8 mouse cellular contexts compared by ENCODE assay signal in the genomic region with DNA sequence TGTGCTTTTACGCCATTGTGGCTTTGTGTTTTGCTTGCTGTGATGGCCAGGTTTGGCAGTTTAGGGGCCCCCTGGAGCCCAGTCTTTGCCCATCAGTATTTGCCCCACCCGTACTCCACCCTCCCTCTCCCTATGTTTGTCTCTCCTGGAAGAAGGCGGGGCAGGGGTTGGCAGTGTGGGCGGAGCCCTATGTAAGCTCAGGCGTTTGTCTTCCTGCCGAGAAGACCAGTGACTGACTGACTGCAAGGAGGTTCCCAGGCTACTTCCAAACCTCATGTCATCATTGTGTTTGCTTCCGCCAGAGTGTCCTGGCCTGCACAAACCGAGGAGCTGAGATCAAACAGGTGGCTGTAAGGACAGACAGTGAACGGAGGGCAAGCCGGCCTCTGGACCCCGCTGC. TPM values are rescaled to one million over a fixed set of nuclear protein-coding genes. Genes with fewer than 3 reads are reported as not detected.
DNase-seq lines count a peak whose midpoint lies in the region; ATAC-seq lines count a peak whose summit lies in the region.

No protein-coding gene starts in this region.

- H3K9me3 ChIP-seq in heart, embryonic 16.5 days (replicated peaks; ENCODE audit: control insufficient read depth, low read length), result no peaks in the 10 kb centered on the region
- no peaks in the 10 kb centered on the region for H3K9me3 ChIP-seq in midbrain, embryonic 12.5 days

- H3K27me3 ChIP-seq in heart, embryonic 16.5 days (ENCODE audit: control insufficient read depth, insufficient read depth, low read length), result no peaks in the 10 kb centered on the region
- H3K27me3 ChIP-seq in midbrain, embryonic 12.5 days, result no peaks in the 10 kb centered on the region

- H3K4me1 ChIP-seq in heart, embryonic 16.5 days (ENCODE audit: control insufficient read depth, insufficient read depth, low read length), result peaks cover 45% of the 10 kb centered on the region
- peaks cover 52% of the 10 kb centered on the region for H3K4me1 ChIP-seq in midbrain, embryonic 12.5 days

- ATAC-seq in heart, embryonic 16.5 days (replicated peaks; ENCODE audit: extremely low read depth, insufficient read depth, low FRiP score), result 0 out of 2 replicates have a peak, but pooled peaks have one; percentile 47
- peak; percentile 30; the same call in 1 of the 2 replicates for ATAC-seq in midbrain, embryonic 12.5 days (ENCODE audit: low FRiP score, low read depth)

- WGBS in heart, embryonic 16.5 days, result 37% methylated on average over 11 of the region's 11 CpGs
- WGBS in midbrain, embryonic 12.5 days, result 39% methylated on average over 11 of the region's 11 CpGs

- DNase-seq in adrenal gland, adult (ENCODE audit: inconsistent age in 2 of 2, low spot score in 1 of 2), result peak; percentile 73 to 87
- no peak for DNase-seq in adrenal gland, postnatal 4 days (ENCODE audit: low spot score in 2 of 2)
- peak; percentile 62 for DNase-seq in 416B (ENCODE audit: low read depth)
- peak; percentile 45 for DNase-seq in embryo, embryonic 10.5 days (ENCODE audit: low spot score)
- DNase-seq in kidney, postnatal 25 days, result peak; percentile 80 to 92
- DNase-seq in left cerebral cortex, postnatal 36 days (ENCODE audit: low spot score in 2 of 2), result no peak

- H3K4me3 ChIP-seq in heart, embryonic 16.5 days (ENCODE audit: low read length), result no peak overlapping the region
- no peak overlapping the region for H3K4me3 ChIP-seq in midbrain, embryonic 12.5 days

- peak overlapping the region; percentile 8; the same call in 1 of the 2 replicates for H3K4me2 ChIP-seq in heart, embryonic 16.5 days (ENCODE audit: low read depth, low read length)
- H3K4me2 ChIP-seq in midbrain, embryonic 12.5 days (replicated peaks), result peak overlapping the region; percentile 25; the same call in 1 of the 2 replicates

- intact Hi-C loops in left cerebral cortex, postnatal 36 days (cut with DNase I), result no loop called here

- peaks cover 32% of the 10 kb centered on the region for H3K36me3 ChIP-seq in heart, embryonic 16.5 days (ENCODE audit: control insufficient read depth, insufficient read depth)
- H3K36me3 ChIP-seq in midbrain, embryonic 12.5 days, result peaks cover 48% of the 10 kb centered on the region

- H3K9ac ChIP-seq in heart, embryonic 16.5 days (ENCODE audit: low read length), result no peak overlapping the region
- no peak overlapping the region for H3K9ac ChIP-seq in midbrain, embryonic 12.5 days (replicated peaks)

- H3K27ac ChIP-seq in heart, embryonic 16.5 days (ENCODE audit: low read length), result peak overlapping the region; percentile 70
- H3K27ac ChIP-seq in midbrain, embryonic 12.5 days (replicated peaks), result peak overlapping the region; percentile 25; the same call in 1 of the 2 replicates

RNA-seq across cellular contexts. Expression of a gene that starts 12.2 kb away (rescaled TPM):
- total RNA-seq in adrenal gland, postnatal 4 days (2021), result 100 to 1,000 TPM; 124 to 130 TPM
- 27.2 and 31.0 TPM in 2 replicates for polyA plus RNA-seq in heart, embryonic 16.5 days (2015; fragmentation: Nextera tagmentation; extraction: Ambion mirVana)
- 137 and 141 TPM in 2 replicates for polyA plus RNA-seq in midbrain, embryonic 12.5 days (2016; fragmentation: Nextera tagmentation; extraction: Ambion mirVana)
- 100 to 1,000 TPM; 155 to 158 TPM for total RNA-seq in left cerebral cortex, postnatal 36 days (2021)

RNA-seq across cellular contexts. Expression of a gene that starts 12.4 kb away (rescaled TPM):
- total RNA-seq in adrenal gland, postnatal 4 days (2021), result 10 to 100 TPM; 10.9 to 14.5 TPM
- polyA plus RNA-seq in heart, embryonic 16.5 days (2015; fragmentation: Nextera tagmentation; extraction: Ambion mirVana), result 10.0 and 14.5 TPM in 2 replicates
- 17.0 and 20.1 TPM in 2 replicates for polyA plus RNA-seq in midbrain, embryonic 12.5 days (2016; fragmentation: Nextera tagmentation; extraction: Ambion mirVana)
- total RNA-seq in left cerebral cortex, postnatal 36 days (2021), result 10 to 100 TPM; 56.0 to 60.6 TPM

RNA-seq across cellular contexts. Expression of a gene that starts 30.4 kb away (rescaled TPM):
- total RNA-seq in adrenal gland, postnatal 4 days (2021), result 10 to 100 TPM; 11.0 to 13.6 TPM
- polyA plus RNA-seq in heart, embryonic 16.5 days (2015; fragmentation: Nextera tagmentation; extraction: Ambion mirVana), result 0.05 and 0.13 TPM in 2 replicates
- polyA plus RNA-seq in midbrain, embryonic 12.5 days (2016; fragmentation: Nextera tagmentation; extraction: Ambion mirVana), result 13.8 and 14.4 TPM in 2 replicates
- 10 to 100 TPM; 43.4 to 74.0 TPM for total RNA-seq in left cerebral cortex, postnatal 36 days (2021)

RNA-seq across cellular contexts. Expression of a gene that starts 57.3 kb away (rescaled TPM):
- 10 to 100 TPM; 11.4 to 11.9 TPM for total RNA-seq in adrenal gland, postnatal 4 days (2021)
- 7.6 and 7.8 TPM in 2 replicates for polyA plus RNA-seq in heart, embryonic 16.5 days (2015; fragmentation: Nextera tagmentation; extraction: Ambion mirVana)
- 10.2 and 10.5 TPM in 2 replicates for polyA plus RNA-seq in midbrain, embryonic 12.5 days (2016; fragmentation: Nextera tagmentation; extraction: Ambion mirVana)
- 10 to 100 TPM; 18.1 to 24.3 TPM for total RNA-seq in left cerebral cortex, postnatal 36 days (2021)

Comparison
In these comparisons a context has a peak if more than half of its experiments do, and no peak if none do; other contexts are left out.
1. DNase-seq: peak in adrenal gland, adult (2 of 2), 416B (single experiment), embryo, embryonic 10.5 days (single experiment) and kidney, postnatal 25 days (2 of 2); none in adrenal gland, postnatal 4 days (0 of 2) and left cerebral cortex, postnatal 36 days (0 of 2).